Mouse (Mus musculus) small intestine, adult 2 months (tissue): ENCODE data around the gene Tbxas1. TPM values are rescaled to one million over a fixed set of nuclear protein-coding genes. Genes with fewer than 3 reads are reported as not detected.

Experiments used
- H3K27ac ChIP-seq: fragments of 200-500 bp; 2 replicates; pipeline ENCODE4 v1.5.1; 2012; ENCODE audit warnings: low read depth, low read length, control low read depth, inconsistent platforms; ENCODE audit not compliant: insufficient read depth
- H3K27me3 ChIP-seq: fragments of 200-500 bp; 2 replicates; pipeline ENCODE4 v1.6.1; 2012; ENCODE audit warnings: mild to moderate bottlenecking, moderate library complexity, low read length, inconsistent platforms; ENCODE audit not compliant: control insufficient read depth, insufficient read depth
- H3K36me3 ChIP-seq: fragments of 200-500 bp; 2 replicates; pipeline ENCODE4 v1.6.1; 2012; ENCODE audit warnings: mild to moderate bottlenecking, low read length, control low read depth, inconsistent platforms; ENCODE audit not compliant: control insufficient read depth, insufficient read depth
- H3K4me1 ChIP-seq: fragments of 200-500 bp; 2 replicates; pipeline ENCODE4 v1.6.1; 2012; ENCODE audit warnings: low read length, inconsistent platforms, mixed read lengths; ENCODE audit not compliant: control insufficient read depth, insufficient read depth, insufficient read length
- H3K4me3 ChIP-seq: fragments of 200-500 bp; 2 replicates; pipeline ENCODE4 v1.5.1; 2012; ENCODE audit warnings: low read depth, mild to moderate bottlenecking, control low read depth, inconsistent platforms, low read length, moderate library complexity
- CTCF ChIP-seq: fragments of 200-500 bp; IDR thresholded peaks from 2 replicates; pipeline ENCODE4 v1.5.1; 2012; ENCODE audit warnings: low read depth, mild to moderate bottlenecking, control low read depth, inconsistent platforms, low read length, moderate library complexity, mixed read lengths; ENCODE audit not compliant: insufficient replicate concordance, insufficient read length; ENCODE audit errors: extremely low read depth
- POLR2A ChIP-seq: fragments of 200-500 bp; IDR thresholded peaks from 2 replicates; pipeline ENCODE4 v1.6.1; 2012; ENCODE audit warnings: low read depth, mild to moderate bottlenecking, control low read depth, inconsistent platforms, low read length, moderate library complexity
- WGBS: fragments of 180-500 bp; shearing (Covaris S2); methylation state at CpG from one replicate; pipeline ENCODE4 v1.1.7; 2018; 5-methylcytosine and 5-hydroxymethylcytosine counted together
- polyA plus RNA-seq: library from polyadenylated mRNA; depleted of rRNA; stranded (reverse); fragments of >200 nt; gene quantifications from 2 replicates; pipeline ENCODE4 v1.2.3, GENCODE M21; 2012

Gene Tbxas1
- polyA plus RNA-seq, 1 experiment = 1.8 TPM

DNA sequence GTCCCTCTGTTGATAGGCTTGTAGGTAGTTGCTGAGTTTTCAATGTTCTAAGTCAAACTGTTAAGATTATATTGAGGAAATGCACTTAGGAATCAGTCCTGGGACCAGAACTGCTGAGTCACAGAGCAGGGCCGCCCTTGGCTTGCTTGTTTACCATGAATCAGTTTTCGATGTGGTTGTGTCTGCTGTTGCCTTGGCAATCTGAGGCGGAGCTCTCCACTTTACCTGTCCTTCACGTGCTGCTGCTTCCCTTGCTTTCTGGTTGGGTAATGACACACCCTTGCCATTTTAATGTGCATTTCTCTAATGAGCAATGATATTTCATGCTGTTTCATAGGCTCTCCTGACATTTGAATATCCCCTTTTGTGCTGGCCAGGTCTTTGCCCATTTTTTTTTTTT, 116.8 kb downstream of the Tbxas1 start:
- WGBS = 12% methylated on average over 4 of the region's 4 CpGs

DNA sequence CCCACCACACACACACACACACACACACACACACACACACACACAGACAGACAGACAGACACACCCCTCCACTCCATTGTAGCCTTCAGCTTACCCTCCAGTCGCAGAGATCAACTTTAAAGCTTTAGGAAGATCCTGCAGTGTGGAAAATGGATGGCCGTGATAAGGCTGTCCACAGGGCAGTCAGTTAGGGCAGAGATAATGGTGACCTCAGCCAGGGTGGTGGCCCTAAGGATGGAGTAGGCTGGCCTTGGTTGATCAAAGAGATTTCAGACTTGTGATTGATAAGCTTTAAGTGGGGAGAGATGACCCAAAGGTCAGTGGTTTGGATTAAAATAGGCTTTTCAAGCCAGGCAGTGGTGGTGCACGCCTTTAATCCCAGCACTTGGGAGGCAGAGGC, 120.6 kb downstream of the Tbxas1 start:
- no peaks in the 10 kb centered on the region for H3K27me3 ChIP-seq
- H3K27ac ChIP-seq = no peak overlapping the region
- H3K4me3 ChIP-seq = no peak overlapping the region
- no peaks in the 10 kb centered on the region for H3K36me3 ChIP-seq
- TF ChIP-seq POLR2A (no peak), CTCF (no peak)
- WGBS = 80% methylated on average over 3 of the region's 3 CpGs
- H3K4me1 ChIP-seq = peaks cover 2% of the 10 kb centered on the region; the same call in 1 of the 2 replicates

More for the DNA sequence above, 116.8 kb downstream of the Tbxas1 start:
- TF ChIP-seq POLR2A = no peak
- TF ChIP-seq CTCF = no peak
- H3K4me3 ChIP-seq = no peak overlapping the region
- H3K27ac ChIP-seq = no peak overlapping the region
- H3K4me1 ChIP-seq = peaks cover 4% of the 10 kb centered on the region; the same call in 1 of the 2 replicates
- H3K36me3 ChIP-seq = no peaks in the 10 kb centered on the region
- H3K27me3 ChIP-seq = no peaks in the 10 kb centered on the region

DNA sequence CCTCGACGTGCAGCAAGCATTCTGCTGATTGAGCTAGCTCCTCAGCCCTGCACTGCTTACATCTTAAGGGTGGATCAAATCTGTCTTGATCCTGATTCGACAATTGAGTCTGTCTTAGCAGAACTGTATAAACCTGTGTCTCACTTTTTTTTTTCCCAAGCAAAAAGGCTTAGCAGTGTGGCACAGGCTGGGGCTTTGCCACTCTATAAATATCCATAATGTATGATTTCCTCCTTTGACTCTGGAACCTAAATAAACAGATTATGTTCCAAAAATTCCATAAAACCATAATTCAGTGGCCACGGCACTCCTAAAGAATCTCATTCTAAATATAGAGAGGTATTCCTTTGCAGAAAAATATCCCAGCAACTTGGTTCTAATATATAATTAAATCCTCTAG, 122.6 kb downstream of the Tbxas1 start:
- WGBS = 83% methylated on average over 4 of the region's 4 CpGs
- no peaks in the 10 kb centered on the region for H3K27me3 ChIP-seq
- H3K4me1 ChIP-seq = no peaks in the 10 kb centered on the region; the same call in 1 of the 2 replicates
- TF ChIP-seq CTCF = no peak
- TF ChIP-seq POLR2A = no peak
- no peak overlapping the region for H3K4me3 ChIP-seq
- no peaks in the 10 kb centered on the region for H3K36me3 ChIP-seq
- no peak overlapping the region for H3K27ac ChIP-seq

DNA sequence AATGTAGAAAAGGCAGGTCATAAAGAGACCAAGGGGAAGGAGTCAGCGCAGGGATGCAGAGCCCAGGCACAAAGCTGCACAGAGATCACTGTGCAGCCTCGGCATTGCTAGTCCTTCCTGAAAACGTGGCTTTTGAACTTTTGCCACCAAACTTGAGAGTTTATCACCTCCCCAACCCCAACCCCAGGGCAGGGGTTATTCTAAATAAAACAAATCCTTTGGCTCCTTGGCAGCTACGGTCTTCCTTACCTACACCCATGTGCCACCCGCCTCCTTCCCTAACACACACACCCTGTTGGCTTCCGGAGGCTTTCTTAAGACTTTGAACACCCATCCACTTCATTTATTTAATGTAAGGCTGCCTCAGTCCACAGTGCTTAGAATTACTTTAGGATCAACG, 127.9 kb downstream of the Tbxas1 start:
- Histone ChIP-seq H3K36me3 (no peaks in the 10 kb centered on the region), H3K27ac (no peak overlapping the region), H3K4me1 (peaks cover 5% of the 10 kb centered on the region; the same call in 1 of the 2 replicates), H3K27me3 (no peaks in the 10 kb centered on the region), H3K4me3 (no peak overlapping the region)
- 30% methylated on average over 7 of the region's 7 CpGs for WGBS
- TF ChIP-seq POLR2A = no peak
- no peak for TF ChIP-seq CTCF

DNA sequence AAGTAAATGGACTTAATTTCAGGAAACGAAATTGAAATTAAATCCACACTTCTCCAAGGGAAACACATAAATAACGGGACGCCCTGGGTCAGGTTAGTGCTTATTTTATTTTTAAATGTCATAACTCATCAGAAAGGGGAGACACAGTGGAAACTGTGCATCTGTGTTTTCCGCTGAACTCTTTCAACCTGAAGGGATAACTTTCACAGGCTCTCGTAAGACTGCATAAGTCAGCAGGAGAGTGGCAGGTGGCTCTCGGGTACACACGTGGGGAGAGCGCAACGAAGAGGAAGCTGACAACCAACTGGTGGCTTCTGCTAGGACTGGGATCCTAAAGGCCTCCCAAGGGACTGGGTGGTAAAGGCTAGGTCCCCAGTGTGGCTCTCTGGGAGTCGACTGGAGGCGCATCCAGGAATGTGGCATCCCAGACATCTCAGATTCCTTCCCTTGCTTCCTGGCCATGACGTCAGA, 128.8 kb downstream of the Tbxas1 start:
- Histone ChIP-seq H3K27ac (no peak overlapping the region), H3K27me3 (no peaks in the 10 kb centered on the region), H3K4me1 (peaks cover 5% of the 10 kb centered on the region; the same call in 1 of the 2 replicates), H3K36me3 (no peaks in the 10 kb centered on the region), H3K4me3 (no peak overlapping the region)
- WGBS = 74% methylated on average over 12 of the region's 12 CpGs
- TF ChIP-seq CTCF (no peak), POLR2A (no peak)

DNA sequence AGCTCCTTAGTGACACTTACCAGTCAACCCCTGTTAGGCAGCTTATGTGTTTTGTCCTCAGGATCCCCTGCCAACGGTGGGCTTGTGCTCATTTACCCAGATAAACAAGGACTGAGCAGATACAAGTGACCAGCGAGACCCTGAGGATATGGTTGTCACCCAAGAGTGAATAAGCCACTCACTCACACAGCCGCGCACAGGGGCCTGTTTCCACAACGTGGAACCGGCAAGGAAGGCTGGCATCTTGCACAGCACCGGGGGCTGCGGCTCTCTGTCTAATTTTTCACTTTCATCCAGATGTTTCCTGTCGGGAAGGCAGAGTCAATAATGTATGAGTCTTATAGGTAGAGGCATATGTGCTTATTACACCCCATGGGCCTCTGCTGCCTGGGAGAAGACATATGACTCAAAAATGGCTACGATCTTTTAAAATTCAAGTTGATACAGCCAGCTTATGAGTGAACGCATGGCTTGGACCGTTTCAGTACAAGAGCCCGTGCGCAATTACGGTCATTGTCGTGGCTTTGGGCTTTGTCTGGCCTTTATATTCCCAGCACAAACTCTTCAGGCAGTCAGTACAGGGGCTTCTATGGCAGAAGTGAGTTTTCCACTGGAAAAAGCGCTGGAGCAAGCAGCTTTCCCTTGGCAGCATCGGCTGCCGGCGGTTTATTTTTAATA, 130.2 kb downstream of the Tbxas1 start:
- Histone ChIP-seq H3K36me3 (no peaks in the 10 kb centered on the region), H3K27me3 (no peaks in the 10 kb centered on the region), H3K4me3 (no peak overlapping the region), H3K4me1 (peaks cover 5% of the 10 kb centered on the region; the same call in 1 of the 2 replicates), H3K27ac (no peak overlapping the region)
- WGBS = 86% methylated on average over 20 of the region's 20 CpGs
- TF ChIP-seq CTCF (no peak), POLR2A (no peak)

DNA sequence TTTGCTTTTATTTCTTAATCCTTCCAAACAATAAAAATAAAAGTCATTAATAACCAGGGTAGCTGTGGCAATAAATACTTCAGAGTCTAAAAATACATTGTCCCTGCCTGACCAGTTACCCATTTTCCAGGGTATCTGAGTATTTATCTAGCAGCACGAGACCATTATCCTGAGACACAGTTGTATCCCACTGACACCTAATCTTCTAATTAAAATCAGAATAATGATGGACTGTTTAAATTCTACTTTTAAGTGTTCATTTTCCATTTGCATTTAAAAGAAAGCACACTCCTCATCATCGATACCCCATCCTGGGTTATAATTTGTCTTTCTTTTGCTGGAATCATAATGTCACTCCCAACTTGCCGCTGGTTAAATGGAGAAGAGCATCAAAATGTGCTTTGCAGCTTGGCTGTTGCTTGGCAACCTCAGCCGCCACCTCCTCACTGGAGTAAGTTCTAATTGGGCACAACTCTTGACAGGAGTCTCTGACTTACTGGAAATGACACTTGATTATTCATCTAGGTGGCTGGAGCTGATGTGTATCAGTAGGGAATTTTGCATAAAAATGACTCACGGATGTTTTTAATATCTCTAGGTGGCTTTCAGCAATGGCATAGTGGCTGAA, 130.9 kb downstream of the Tbxas1 start:
- H3K27me3 ChIP-seq = no peaks in the 10 kb centered on the region
- no peak overlapping the region for H3K4me3 ChIP-seq
- H3K27ac ChIP-seq = no peak overlapping the region
- H3K4me1 ChIP-seq = peaks cover 5% of the 10 kb centered on the region; the same call in 1 of the 2 replicates
- TF ChIP-seq POLR2A (no peak), CTCF (no peak)
- H3K36me3 ChIP-seq = no peaks in the 10 kb centered on the region
- 95% methylated on average over 5 of the region's 5 CpGs for WGBS
